Mouse (Mus musculus) midbrain, postnatal 0 days (tissue): Measurements from ENCODE around the gene Tmem212. TPM values are rescaled to one million over a fixed set of nuclear protein-coding genes. Genes with fewer than 3 reads are reported as not detected.
A peak's percentile ranks its signal among the peaks of the same experiment; 100 is the strongest.

Experiments
- ATAC-seq: fragments of 200-750 bp; cut with Nextera tagmentation; 2 replicates; pipeline ENCODE4 v1.8.0; 2017; ENCODE audit warnings: moderate number of reproducible peaks, mild to moderate bottlenecking, moderate TSS enrichment, moderate library complexity; ENCODE audit not compliant: low FRiP score
- DNase-seq: peaks from one replicate; pipeline ENCODE4 v3.0.0-alpha.2; 2015; ENCODE audit warnings: low spot score
- H3K27ac ChIP-seq: fragments of 300-500 bp; sonication (generic); 2 replicates; pipeline ENCODE4 v1.5.1; 2014; ENCODE audit warnings: low read depth, mild to moderate bottlenecking, low read length, mixed read lengths
- H3K27me3 ChIP-seq: fragments of 300-500 bp; sonication (generic); 2 replicates; pipeline ENCODE4 v1.6.1; 2014; ENCODE audit warnings: low read length, control low read depth, mixed read lengths; ENCODE audit not compliant: insufficient read depth
- H3K36me3 ChIP-seq: fragments of 300-500 bp; sonication (generic); 2 replicates; pipeline ENCODE4 v1.6.1; 2014; ENCODE audit warnings: low read length, control low read depth, mixed read lengths; ENCODE audit not compliant: insufficient read depth
- H3K4me1 ChIP-seq: fragments of 300-500 bp; sonication (generic); 2 replicates; pipeline ENCODE4 v1.6.1; 2014; ENCODE audit warnings: mild to moderate bottlenecking, control low read depth, antibody characterized with exemption, low read length, mixed read lengths; ENCODE audit not compliant: insufficient read depth
- H3K4me2 ChIP-seq: fragments of 300-500 bp; sonication (generic); 2 replicates; pipeline ENCODE4 v1.6.1; 2014; ENCODE audit warnings: low read depth, mild to moderate bottlenecking, low read length, mixed read lengths; ENCODE audit not compliant: poor library complexity, severe bottlenecking
- H3K4me3 ChIP-seq: fragments of 300-500 bp; sonication (generic); 2 replicates; pipeline ENCODE4 v1.5.1; 2014; ENCODE audit warnings: low read depth, mild to moderate bottlenecking, low read length, moderate library complexity
- H3K9ac ChIP-seq: fragments of 300-500 bp; sonication (generic); replicated peaks from 2 replicates; pipeline ENCODE4 v1.6.1; 2014; ENCODE audit warnings: mild to moderate bottlenecking, low read length, moderate library complexity, mixed read lengths; ENCODE audit not compliant: poor library complexity, severe bottlenecking
- H3K9me3 ChIP-seq: fragments of 300-500 bp; sonication (generic); 2 replicates; pipeline ENCODE4 v1.6.1; 2016; ENCODE audit warnings: low read length, control low read depth
- CTCF ChIP-seq: IDR thresholded peaks from 2 replicates; pipeline ENCODE4 v1.5.1; 2016; ENCODE audit warnings: antibody characterized with exemption, mild to moderate bottlenecking
- WGBS: fragments of 180-500 bp; shearing (Covaris S2); extraction: QIAGEN DNeasy Blood & Tissue Kit; methylation state at CpG from one replicate; pipeline ENCODE4 v1.1.7; 2014; 5-methylcytosine and 5-hydroxymethylcytosine counted together
- polyA plus RNA-seq: library from polyadenylated mRNA; unstranded; fragments of >200 nt; fragmentation: Nextera tagmentation; extraction: Ambion mirVana; gene quantifications from 2 replicates; pipeline ENCODE4 v1.2.1, GENCODE M21; 2015
- total RNA-seq: library from RNA; depleted of rRNA; stranded (reverse); fragments of >200 nt; gene quantifications from 2 replicates; pipeline ENCODE4 v1.2.3, GENCODE M21; 2014

Gene Tmem212
- total and polyA plus RNA-seq, 2 experiments from 2014 or later = 4.8 to 9.6 TPM

DNA sequence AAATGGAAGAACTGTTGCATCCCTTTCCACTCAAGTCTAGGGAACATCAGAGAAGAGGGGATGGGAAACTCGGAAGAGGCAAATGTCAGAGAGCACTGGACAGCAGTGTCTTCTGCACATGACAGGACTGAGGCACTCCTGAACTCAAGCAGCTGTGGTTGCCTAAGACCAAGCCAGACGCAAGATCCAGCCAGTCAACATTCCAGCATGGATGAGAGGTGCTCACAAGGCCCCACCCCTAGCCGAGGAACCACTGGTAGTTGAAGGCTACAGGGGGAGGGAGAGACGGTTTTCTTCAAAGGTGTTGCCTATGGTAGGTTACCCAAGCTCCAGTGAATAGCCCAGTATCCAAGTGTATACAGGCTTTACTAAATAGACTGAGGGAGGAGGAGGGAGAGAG is 24.8 kb downstream of the Tmem212 start:
- TF ChIP-seq CTCF = no peak
- 90% methylated on average over 4 of the region's 4 CpGs for WGBS
- no peak for DNase-seq

DNA sequence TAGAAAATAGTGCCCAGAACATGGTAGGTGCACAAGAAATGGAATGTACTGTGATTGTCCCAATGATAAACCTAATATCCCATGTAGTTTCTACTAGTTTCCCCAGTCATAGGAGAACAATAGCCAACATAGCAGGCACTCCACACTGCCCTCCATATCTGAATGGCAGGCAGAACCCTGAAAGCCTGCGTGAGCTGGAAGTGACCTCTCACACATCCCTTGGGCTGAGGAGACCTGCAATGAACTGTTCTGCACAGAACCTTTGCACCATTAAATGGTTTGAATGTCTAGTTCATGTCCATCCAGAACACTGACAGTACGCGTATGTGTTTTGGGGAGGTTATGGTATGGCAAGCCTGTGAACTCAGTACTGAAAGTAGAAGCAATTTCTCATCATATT is 27.5 kb downstream of the Tmem212 start:
- TF ChIP-seq CTCF = no peak
- Histone ChIP-seq H3K4me3 (no peak overlapping the region), H3K9ac (no peak overlapping the region), H3K9me3 (no peaks in the 10 kb centered on the region), H3K27me3 (no peaks in the 10 kb centered on the region), H3K36me3 (no peaks in the 10 kb centered on the region), H3K27ac (no peak overlapping the region), H3K4me1 (no peaks in the 10 kb centered on the region), H3K4me2 (no peak overlapping the region)
- DNase-seq = no peak
- WGBS = 92% methylated on average over 3 of the region's 3 CpGs
- no peak for ATAC-seq

More for the DNA sequence above, 24.8 kb downstream of the Tmem212 start:
- H3K27ac ChIP-seq = no peak overlapping the region
- H3K4me2 ChIP-seq = no peak overlapping the region
- no peak overlapping the region for H3K9ac ChIP-seq
- no peaks in the 10 kb centered on the region for H3K9me3 ChIP-seq
- no peaks in the 10 kb centered on the region for H3K27me3 ChIP-seq
- no peaks in the 10 kb centered on the region for H3K36me3 ChIP-seq
- no peaks in the 10 kb centered on the region for H3K4me1 ChIP-seq
- ATAC-seq = no peak
- H3K4me3 ChIP-seq = no peak overlapping the region

DNA sequence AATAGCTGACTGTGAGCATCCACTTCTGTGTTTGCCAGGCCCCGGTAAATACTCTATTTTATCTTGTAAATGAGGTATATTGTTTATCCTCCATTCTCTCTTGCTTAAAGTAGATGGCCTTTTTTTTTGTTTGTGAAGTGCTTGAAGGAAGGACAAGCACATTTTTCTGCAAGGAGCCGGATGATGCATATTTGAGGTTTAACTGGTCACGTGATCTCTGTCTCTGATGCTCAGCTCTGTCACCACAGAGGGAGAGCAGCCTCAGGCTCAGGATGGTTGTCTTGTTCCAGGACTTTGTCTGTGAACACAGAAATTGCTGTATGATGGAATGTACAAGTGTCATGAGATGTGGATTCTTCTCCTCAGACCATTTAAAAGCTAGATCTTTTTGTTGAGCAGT is 28.4 kb downstream of the Tmem212 start:
- Histone ChIP-seq H3K4me1 (no peaks in the 10 kb centered on the region), H3K9ac (no peak overlapping the region), H3K36me3 (no peaks in the 10 kb centered on the region), H3K27ac (no peak overlapping the region), H3K27me3 (no peaks in the 10 kb centered on the region), H3K9me3 (no peaks in the 10 kb centered on the region), H3K4me3 (no peak overlapping the region), H3K4me2 (no peak overlapping the region)
- no peak for ATAC-seq
- TF ChIP-seq CTCF = no peak
- 49% methylated on average over 3 of the region's 3 CpGs for WGBS
- DNase-seq = no peak

DNA sequence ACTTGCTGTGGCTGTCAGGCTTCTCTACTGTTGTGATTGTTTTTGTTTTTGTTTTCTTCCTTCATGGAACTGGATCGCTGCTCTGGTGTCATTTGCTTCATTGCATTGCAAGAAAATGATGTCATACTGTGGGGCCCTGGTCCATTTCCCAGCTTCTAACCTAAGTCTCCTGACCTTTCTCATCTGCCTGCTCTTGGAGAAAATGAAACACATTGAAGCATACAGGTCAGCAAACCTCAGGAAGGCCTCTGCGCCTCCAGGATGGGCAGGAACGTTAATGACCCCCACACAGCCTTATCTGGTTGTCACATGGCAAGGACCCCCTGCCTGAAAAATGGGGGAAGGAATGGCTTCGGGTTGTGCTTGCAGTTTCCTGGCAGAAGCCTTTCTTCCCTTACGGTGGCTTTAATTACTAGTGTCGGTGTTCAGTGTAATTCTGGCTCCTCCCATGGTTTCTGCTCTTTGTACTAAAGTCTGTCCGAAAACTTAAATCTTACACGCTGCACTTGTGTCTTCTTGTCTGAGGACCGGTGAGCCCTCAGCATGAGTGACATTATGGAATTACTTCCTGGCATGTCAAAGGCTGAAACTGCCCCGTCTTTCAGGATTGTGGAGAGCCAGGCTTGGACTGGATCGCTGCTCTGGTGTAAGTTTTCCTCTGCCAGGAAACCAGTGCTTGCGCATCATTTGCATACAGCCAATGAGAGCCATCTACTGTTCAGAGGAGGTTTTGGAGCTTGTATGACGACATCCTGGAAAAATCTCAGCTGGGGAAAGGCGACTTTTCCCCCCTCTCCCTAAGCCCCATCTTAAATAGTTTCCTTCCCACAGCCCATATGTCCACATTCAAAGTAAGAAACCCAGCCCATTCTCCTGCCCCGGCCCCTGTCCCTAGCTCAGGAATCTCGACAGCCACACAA is 33.1 kb downstream of the Tmem212 start:
- H3K9me3 ChIP-seq = no peaks in the 10 kb centered on the region
- 7% methylated on average over 16 of the region's 16 CpGs for WGBS

GRCm38 (mm10) chr3:27861601-27862000 is 34.6 kb downstream of the Tmem212 start:
- Histone ChIP-seq H3K36me3 (no peaks in the 10 kb centered on the region), H3K27me3 (no peaks in the 10 kb centered on the region), H3K4me1 (no peaks in the 10 kb centered on the region), H3K4me3 (no peak overlapping the region), H3K9me3 (no peaks in the 10 kb centered on the region), H3K9ac (no peak overlapping the region), H3K27ac (no peak overlapping the region), H3K4me2 (no peak overlapping the region)
- no peak for TF ChIP-seq CTCF
- 0 out of 2 replicates have a peak, but pooled peaks have one; percentile 13 for ATAC-seq
- DNase-seq = peak; percentile 68
- 71% methylated on average over 6 of the region's 6 CpGs for WGBS

More for the DNA sequence above, 33.1 kb downstream of the Tmem212 start:
- Histone ChIP-seq H3K36me3 (no peaks in the 10 kb centered on the region), H3K27me3 (no peaks in the 10 kb centered on the region), H3K4me1 (no peaks in the 10 kb centered on the region), H3K27ac (peak overlapping the region; percentile 59; the same call in 1 of the 2 replicates), H3K9ac (peak overlapping the region; percentile 39; the same call in 1 of the 2 replicates), H3K4me3 (peak overlapping the region; percentile 31), H3K4me2 (peak overlapping the region; percentile 54)
- DNase-seq (peak; percentile 91), ATAC-seq (peak; percentile 90)
- peak; percentile 66 for TF ChIP-seq CTCF

GRCm38 (mm10) chr3:27861086-27861485 is 35.1 kb downstream of the Tmem212 start:
- H3K4me3 ChIP-seq = no peak overlapping the region
- H3K9ac ChIP-seq = no peak overlapping the region
- no peak overlapping the region for H3K4me2 ChIP-seq
- H3K27me3 ChIP-seq = no peaks in the 10 kb centered on the region
- TF ChIP-seq CTCF = no peak
- H3K36me3 ChIP-seq = no peaks in the 10 kb centered on the region
- no peak for DNase-seq
- no peak overlapping the region for H3K27ac ChIP-seq
- H3K9me3 ChIP-seq = no peaks in the 10 kb centered on the region
- WGBS = 88% methylated on average over 6 of the region's 6 CpGs
- H3K4me1 ChIP-seq = no peaks in the 10 kb centered on the region
- no peak for ATAC-seq
